Mouse (Mus musculus): Measurements from ENCODE around the gene Megf6. TPM values are rescaled to one million over a fixed set of nuclear protein-coding genes. Genes with fewer than 3 reads are reported as not detected.

Megf6 gene
- polyA plus RNA-seq, 1 experiment from 2014 or later, result 5.8 TPM

DNA sequence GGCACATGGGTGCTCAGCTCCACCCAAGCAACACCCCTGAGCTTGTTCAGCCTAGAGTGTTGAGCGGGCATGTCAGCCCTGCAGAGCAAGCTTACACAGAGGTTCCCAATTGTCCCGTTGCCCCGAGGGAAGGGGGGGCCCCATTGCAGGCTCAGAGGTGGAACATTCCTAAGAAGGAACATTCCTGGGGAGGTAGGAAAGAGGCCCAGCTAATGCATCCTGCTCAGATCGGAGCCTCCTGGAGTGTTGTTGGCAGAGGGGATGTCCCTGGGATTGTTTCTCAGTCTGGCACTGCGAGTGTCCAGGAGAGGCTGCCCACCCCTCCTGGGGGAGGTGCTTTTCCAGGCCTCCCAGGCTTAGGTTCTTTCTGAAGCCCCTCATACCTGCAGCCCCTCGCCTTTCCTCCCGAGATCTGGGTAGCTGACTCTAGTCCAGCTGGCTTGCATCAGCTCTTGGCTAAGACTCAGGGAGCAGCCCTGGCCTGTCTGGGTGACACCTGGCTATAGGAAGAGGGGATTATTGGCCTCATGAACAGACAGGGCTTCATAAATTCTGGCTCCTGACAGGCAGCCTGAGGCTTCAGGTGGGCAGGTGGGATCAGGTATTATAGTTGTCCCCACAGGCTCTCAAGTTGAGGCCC is 47.3 kb downstream of the Megf6 start:
- Histone ChIP-seq H3K36me3 (ENCODE audit: poor library complexity, severe bottlenecking) (no peaks in the 10 kb centered on the region), H3K27me3 (no peaks in the 10 kb centered on the region), H3K4me3 (no peak overlapping the region), H3K4me2 (no peak overlapping the region), H3K27ac (no peak overlapping the region), H3K4me1 (0 out of 2 replicates have a peak, but pooled peaks cover 7% of the 10 kb centered on the region), H3K9ac (no peak overlapping the region), H3K9me3 (replicated peaks) (no peaks in the 10 kb centered on the region)
- no peak for ATAC-seq
- WGBS, result 71% methylated on average over 7 of the region's 7 CpGs

DNA sequence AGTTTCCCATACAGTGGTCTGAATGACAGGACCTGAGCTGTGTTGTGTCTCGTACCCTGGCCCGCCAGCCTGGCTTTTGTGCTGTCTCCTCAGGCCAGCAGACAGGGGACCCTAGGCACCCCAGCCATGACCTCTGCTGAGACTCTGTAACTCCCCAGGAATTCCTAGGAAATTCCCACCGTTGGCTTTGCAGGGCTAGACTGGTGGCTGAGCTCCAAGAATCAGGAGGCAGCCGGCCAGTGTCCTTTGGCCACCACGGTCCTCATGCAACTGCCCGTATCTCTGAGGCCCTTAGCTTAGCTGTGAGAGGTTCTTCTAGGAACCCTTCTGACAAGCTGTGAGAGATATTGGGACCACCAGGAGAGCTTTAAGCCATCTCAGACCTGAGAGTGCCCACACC is 52.2 kb downstream of the Megf6 start:
- ATAC-seq, result no peak
- H3K36me3 ChIP-seq (ENCODE audit: poor library complexity, severe bottlenecking), result no peaks in the 10 kb centered on the region

GRCm38 (mm10) chr4:154224267-154224969 is 53.9 kb downstream of the Megf6 start:
- Histone ChIP-seq H3K27ac (no peak overlapping the region), H3K36me3 (ENCODE audit: poor library complexity, severe bottlenecking) (no peaks in the 10 kb centered on the region), H3K4me1 (peaks cover 16% of the 10 kb centered on the region), H3K4me3 (no peak overlapping the region), H3K4me2 (no peak overlapping the region), H3K9ac (peak overlapping the region; percentile 16; the same call in 1 of the 2 replicates), H3K27me3 (no peaks in the 10 kb centered on the region), H3K9me3 (replicated peaks) (no peaks in the 10 kb centered on the region)
- ATAC-seq, result 0 out of 2 replicates have a peak, but pooled peaks have one; percentile 33
- 41% methylated on average over 6 of the region's 6 CpGs for WGBS

More for the DNA sequence above, 52.2 kb downstream of the Megf6 start:
- Histone ChIP-seq H3K9ac (no peak overlapping the region), H3K4me3 (no peak overlapping the region), H3K27ac (no peak overlapping the region), H3K9me3 (replicated peaks) (no peaks in the 10 kb centered on the region), H3K4me2 (no peak overlapping the region), H3K27me3 (no peaks in the 10 kb centered on the region), H3K4me1 (peaks cover 16% of the 10 kb centered on the region)
- 83% methylated on average over 6 of the region's 6 CpGs for WGBS

- WGBS, result 60% methylated on average over 9 of the region's 9 CpGs
- no peak for ATAC-seq
- Histone ChIP-seq H3K27ac (no peak overlapping the region), H3K4me1 (peaks cover 16% of the 10 kb centered on the region), H3K36me3 (ENCODE audit: poor library complexity, severe bottlenecking) (no peaks in the 10 kb centered on the region), H3K4me2 (no peak overlapping the region), H3K9me3 (replicated peaks) (no peaks in the 10 kb centered on the region), H3K27me3 (no peaks in the 10 kb centered on the region), H3K4me3 (no peak overlapping the region), H3K9ac (no peak overlapping the region; the same call in 1 of the 2 replicates)
Observed at GRCm38 (mm10) chr4:154224970-154225309, 54.4 kb downstream of the Megf6 start.

GRCm38 (mm10) chr4:154226678-154227077 is 56.1 kb downstream of the Megf6 start:
- no peaks in the 10 kb centered on the region for H3K36me3 ChIP-seq (ENCODE audit: poor library complexity, severe bottlenecking)
- peaks cover 16% of the 10 kb centered on the region for H3K4me1 ChIP-seq
- no peak for ATAC-seq
- no peak overlapping the region for H3K27ac ChIP-seq
- WGBS, result 90% methylated on average over 11 of the region's 11 CpGs
- no peak overlapping the region for H3K9ac ChIP-seq
- H3K4me2 ChIP-seq, result no peak overlapping the region
- no peak overlapping the region for H3K4me3 ChIP-seq
- H3K27me3 ChIP-seq, result no peaks in the 10 kb centered on the region
- H3K9me3 ChIP-seq (replicated peaks), result no peaks in the 10 kb centered on the region

DNA sequence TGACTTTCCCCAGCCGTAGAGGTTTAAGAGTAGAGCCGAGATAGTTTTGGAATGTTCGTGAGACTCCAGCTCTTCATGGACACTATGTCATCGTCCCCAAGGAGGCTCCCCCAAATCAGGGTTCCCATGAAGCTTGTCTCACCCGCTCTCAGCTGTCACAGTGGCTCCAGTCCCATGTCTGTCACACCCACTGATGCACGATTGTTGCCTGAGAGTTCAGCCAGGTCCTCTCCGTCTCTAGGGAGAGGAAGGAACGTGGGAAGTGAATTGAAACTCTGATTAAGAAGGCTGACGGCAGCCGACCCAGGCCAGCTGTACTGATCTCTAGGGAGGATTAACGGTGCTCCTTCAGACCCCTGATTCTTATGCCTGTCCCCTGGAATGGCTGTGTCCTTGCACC is 57.8 kb downstream of the Megf6 start:
- WGBS, result 76% methylated on average over 11 of the region's 11 CpGs
- Histone ChIP-seq H3K9me3 (replicated peaks) (no peaks in the 10 kb centered on the region), H3K4me1 (peaks cover 16% of the 10 kb centered on the region), H3K9ac (no peak overlapping the region), H3K27me3 (no peaks in the 10 kb centered on the region), H3K4me3 (no peak overlapping the region), H3K27ac (no peak overlapping the region), H3K36me3 (ENCODE audit: poor library complexity, severe bottlenecking) (no peaks in the 10 kb centered on the region), H3K4me2 (no peak overlapping the region)
- no peak for ATAC-seq

DNA sequence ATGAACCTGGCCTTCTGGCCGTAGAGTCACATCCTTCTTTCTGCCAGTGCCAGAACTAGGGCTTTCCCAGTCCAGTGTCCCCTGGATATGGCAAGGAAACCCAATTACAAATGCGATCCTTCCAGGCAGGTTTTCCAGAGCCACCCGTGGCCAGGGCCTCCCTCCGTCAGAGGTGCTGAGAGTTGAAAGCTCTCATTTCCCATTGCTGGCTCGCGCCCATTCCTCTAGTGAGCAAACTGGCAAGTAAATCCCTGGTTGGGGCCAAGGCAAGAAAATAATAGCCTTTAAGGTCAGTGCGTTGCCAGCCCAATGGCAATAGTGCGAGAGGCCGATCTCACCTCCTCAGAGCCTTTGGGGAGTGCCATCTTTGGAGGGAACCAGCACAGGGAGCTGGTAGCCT is 59.0 kb downstream of the Megf6 start:
- Histone ChIP-seq H3K27me3 (no peaks in the 10 kb centered on the region), H3K9me3 (replicated peaks) (no peaks in the 10 kb centered on the region), H3K4me1 (peaks cover 6% of the 10 kb centered on the region), H3K9ac (no peak overlapping the region), H3K4me2 (no peak overlapping the region), H3K27ac (no peak overlapping the region), H3K36me3 (ENCODE audit: poor library complexity, severe bottlenecking) (no peaks in the 10 kb centered on the region), H3K4me3 (no peak overlapping the region)
- 96% methylated on average over 9 of the region's 9 CpGs for WGBS
- no peak for ATAC-seq

DNA sequence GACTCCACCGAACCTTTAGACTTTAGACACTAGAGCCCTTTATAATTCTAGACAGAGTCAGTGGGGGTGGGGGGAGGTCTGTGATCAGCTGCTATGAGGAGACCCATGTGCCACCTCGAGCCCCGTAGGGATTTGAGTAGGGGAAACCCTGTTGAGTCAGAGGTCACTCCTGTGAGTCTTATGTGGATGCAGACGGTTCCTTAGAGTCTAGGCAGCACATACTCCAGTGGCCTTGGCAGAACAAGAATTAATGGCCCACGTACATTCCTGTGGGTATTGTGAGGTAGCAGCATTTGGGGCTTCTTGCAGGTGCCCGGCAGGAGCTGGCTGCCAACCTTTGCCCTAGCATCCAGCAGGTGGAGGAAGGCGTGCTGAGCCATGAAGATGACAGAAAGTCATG is 60.9 kb downstream of the Megf6 start:
- no peak overlapping the region for H3K4me3 ChIP-seq
- no peaks in the 10 kb centered on the region for H3K9me3 ChIP-seq (replicated peaks)

GRCm38 (mm10) chr4:154232295-154232694 is 61.8 kb downstream of the Megf6 start:
- Histone ChIP-seq H3K4me1 (peaks cover 11% of the 10 kb centered on the region), H3K4me3 (no peak overlapping the region), H3K36me3 (ENCODE audit: poor library complexity, severe bottlenecking) (no peaks in the 10 kb centered on the region), H3K4me2 (no peak overlapping the region), H3K9me3 (replicated peaks) (no peaks in the 10 kb centered on the region), H3K27me3 (no peaks in the 10 kb centered on the region), H3K9ac (no peak overlapping the region), H3K27ac (no peak overlapping the region)
- WGBS, result 84% methylated on average over 4 of the region's 4 CpGs
- no peak for ATAC-seq

More for the DNA sequence above, 60.9 kb downstream of the Megf6 start:
- peaks cover 2% of the 10 kb centered on the region; the same call in 1 of the 2 replicates for H3K4me1 ChIP-seq
- no peak overlapping the region for H3K27ac ChIP-seq
- H3K4me2 ChIP-seq, result no peak overlapping the region
- no peak for ATAC-seq
- H3K36me3 ChIP-seq (ENCODE audit: poor library complexity, severe bottlenecking), result no peaks in the 10 kb centered on the region
- WGBS, result 88% methylated on average over 7 of the region's 7 CpGs
- no peak overlapping the region for H3K9ac ChIP-seq
- no peaks in the 10 kb centered on the region for H3K27me3 ChIP-seq

DNA sequence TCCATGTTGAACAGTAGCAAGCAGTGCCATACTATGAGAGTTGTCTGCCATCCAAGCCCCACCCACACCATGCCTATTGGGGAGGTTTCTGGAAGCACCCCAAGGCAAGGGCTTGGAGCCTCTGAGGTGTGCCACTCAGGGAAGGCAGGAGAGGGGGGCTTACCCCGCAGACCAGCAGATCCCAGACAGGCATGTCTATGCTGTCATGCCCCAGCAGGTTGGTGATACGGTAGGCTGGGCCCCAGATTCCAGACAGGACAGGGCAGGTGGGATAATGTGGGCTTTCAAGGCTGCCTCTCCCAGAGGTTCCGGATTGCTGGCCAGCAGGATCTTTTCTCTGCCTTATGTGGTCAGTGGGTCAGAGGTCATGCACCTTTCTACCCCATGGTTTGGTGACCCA is 65.5 kb downstream of the Megf6 start:
- 75% methylated on average over 3 of the region's 3 CpGs for WGBS
- H3K27ac ChIP-seq, result no peak overlapping the region
- H3K4me3 ChIP-seq, result no peak overlapping the region
- no peak overlapping the region for H3K4me2 ChIP-seq
- H3K9me3 ChIP-seq (replicated peaks), result no peaks in the 10 kb centered on the region
- H3K9ac ChIP-seq, result no peak overlapping the region
- H3K36me3 ChIP-seq (ENCODE audit: poor library complexity, severe bottlenecking), result no peaks in the 10 kb centered on the region
- no peak for ATAC-seq
- peaks cover 16% of the 10 kb centered on the region for H3K4me1 ChIP-seq
- H3K27me3 ChIP-seq, result no peaks in the 10 kb centered on the region

DNA sequence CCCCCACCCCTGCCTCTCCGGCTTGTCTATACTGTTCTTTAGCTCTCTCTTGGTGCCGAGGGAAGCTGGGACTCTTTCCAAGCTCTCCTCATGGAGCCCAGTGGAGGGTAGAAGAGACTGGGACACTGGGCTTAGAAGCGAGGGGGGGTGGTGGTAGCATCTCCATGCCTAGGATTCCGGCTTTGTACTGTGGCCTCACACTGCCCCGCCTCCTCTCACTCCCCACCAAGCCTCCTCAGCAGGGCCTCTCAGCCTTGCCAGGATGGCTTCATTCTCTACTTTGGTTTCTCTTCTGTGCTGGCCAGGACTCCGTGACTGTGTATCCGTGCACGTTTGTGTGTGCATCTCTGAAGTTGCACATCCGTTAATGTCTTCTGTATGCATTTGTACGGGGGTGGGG is 66.4 kb downstream of the Megf6 start:
- Histone ChIP-seq H3K36me3 (ENCODE audit: poor library complexity, severe bottlenecking) (no peaks in the 10 kb centered on the region), H3K4me3 (no peak overlapping the region), H3K27me3 (no peaks in the 10 kb centered on the region), H3K4me2 (peak overlapping the region; percentile 51), H3K9ac (0 out of 2 replicates have a peak overlapping the region, but pooled peaks have one; percentile 17), H3K27ac (no peak overlapping the region), H3K9me3 (replicated peaks) (no peaks in the 10 kb centered on the region), H3K4me1 (peaks cover 16% of the 10 kb centered on the region)
- 9% methylated on average over 10 of the region's 10 CpGs for WGBS
- 0 out of 2 replicates have a peak, but pooled peaks have one; percentile 21 for ATAC-seq

DNA sequence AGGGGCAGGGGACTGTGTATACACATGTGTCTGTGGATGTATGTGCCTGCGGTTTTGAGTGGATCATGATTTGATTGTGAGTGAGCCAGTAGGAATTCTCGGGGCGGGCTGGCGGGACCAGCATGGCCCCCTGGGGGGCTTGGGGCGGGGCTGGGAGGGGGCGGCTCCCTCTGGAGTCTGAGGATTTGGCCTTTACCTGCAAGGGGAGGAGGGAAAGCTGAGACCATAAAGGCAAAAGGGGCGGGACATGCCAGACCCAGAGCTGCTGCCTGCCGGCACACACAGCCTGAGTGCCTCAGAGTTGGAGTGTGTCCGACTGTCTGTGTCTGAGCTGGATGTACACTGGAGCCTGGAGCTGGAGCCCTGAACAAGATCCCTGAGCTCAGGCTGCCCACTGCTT is 66.8 kb downstream of the Megf6 start:
- Histone ChIP-seq H3K4me3 (no peak overlapping the region; the same call in 1 of the 2 replicates), H3K27ac (no peak overlapping the region), H3K27me3 (no peaks in the 10 kb centered on the region), H3K4me1 (peaks cover 16% of the 10 kb centered on the region), H3K4me2 (peak overlapping the region; percentile 51), H3K36me3 (ENCODE audit: poor library complexity, severe bottlenecking) (no peaks in the 10 kb centered on the region), H3K9me3 (replicated peaks) (no peaks in the 10 kb centered on the region), H3K9ac (0 out of 2 replicates have a peak overlapping the region, but pooled peaks have one; percentile 17)
- ATAC-seq, result peak; percentile 58; the same call in 1 of the 2 replicates
- 2% methylated on average over 8 of the region's 9 CpGs for WGBS
